Mouse (Mus musculus) adrenal gland, adult 18-20 months (tissue): ENCODE measurements around the gene Zmym6. TPM values are rescaled to one million over a fixed set of nuclear protein-coding genes. Genes with fewer than 3 reads are reported as not detected.

Experiments
- DNase-seq, 2 experiments: peaks; one replicate each; pipeline ENCODE4 v3.0.0; 2021 to 2022; ENCODE audit warnings: low spot score in 2 of 2
- total RNA-seq, 2 experiments: library from RNA; stranded (reverse); gene quantifications; 1 replicate in 1 of 2; 2 replicates in 1 of 2; pipeline ENCODE4 v1.2.3; 2021

The Zmym6 gene
- total RNA-seq, 2 experiments from 2014 or later, result 13.4 to 17.3 TPM

DNA sequence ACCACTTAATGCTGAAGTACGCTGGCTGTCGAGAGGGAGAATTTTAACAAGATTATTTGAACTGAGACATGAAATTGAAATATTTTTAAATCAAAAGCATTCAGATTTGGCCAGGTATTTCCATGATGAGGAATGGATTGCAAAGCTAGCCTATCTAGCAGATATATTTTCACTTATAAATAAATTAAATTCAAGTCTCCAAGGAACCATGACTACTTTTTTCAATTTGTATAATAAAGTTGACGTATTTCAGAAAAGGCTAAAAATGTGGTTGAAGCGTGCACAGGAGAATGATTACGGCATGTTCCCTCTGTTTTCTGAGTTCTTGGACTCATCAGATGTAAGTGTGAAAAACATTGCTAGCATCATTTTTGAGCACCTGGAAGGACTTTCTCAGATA is 46.2 kb downstream of the Zmym6 start, which contains the start of gene Tmem35b:
TSS of gene Tmem35b (plus strand) at position 301 of the 400 bp plus-strand sequence.
- no peak for DNase-seq

DNA sequence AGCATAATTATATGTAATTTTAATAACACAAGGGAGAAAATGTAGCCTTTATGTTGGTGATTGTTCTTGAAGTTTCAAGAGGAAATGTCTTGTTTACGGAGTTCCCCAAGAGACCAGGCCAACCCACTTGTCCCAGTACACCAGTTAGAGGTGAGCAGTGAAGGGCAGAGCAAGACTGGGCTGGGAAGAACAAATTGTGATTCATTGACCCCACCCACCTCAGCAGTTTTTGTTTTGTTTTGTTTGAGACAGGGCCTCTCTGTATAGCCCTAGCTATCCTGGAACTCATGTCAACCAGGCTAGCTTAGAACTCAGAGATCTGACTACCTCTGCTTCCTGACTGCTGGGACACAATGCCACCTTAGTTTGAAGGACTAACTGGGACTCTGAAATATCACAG is 47.1 kb downstream of the Zmym6 start:
- no peak for DNase-seq

DNA sequence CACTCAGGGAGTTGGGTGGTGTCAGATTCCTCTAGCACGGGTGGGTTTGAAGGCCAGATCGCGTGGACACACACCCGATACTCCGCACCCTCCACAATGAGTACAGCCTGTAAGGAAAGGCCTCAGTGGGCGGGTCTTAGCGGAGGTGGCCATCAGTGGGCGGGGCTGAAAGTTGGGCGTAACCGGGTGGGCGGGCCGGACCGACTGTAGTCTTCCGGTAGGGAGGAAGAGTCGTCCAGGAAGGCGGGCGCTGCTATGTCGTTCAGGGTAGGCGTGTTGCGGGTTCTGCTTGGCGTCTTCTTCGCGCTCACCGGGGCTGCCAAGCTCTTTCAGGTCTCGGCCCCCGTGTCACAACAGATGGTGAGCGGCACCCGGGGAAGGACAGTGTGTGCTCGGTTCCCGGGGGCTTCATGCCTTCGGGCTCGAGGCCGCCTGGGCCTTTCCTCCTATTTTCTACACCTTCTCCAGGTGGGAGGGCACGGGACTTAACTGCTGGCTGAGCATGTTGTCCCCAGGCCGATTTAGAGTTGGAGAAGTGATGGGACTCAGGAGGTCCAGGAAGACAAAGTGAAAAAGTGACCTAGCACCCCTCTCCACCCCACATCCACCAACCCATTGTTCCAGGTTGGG is 48.8 kb downstream of the Zmym6 start:
- peak; percentile 81 to 82 for DNase-seq

DNA sequence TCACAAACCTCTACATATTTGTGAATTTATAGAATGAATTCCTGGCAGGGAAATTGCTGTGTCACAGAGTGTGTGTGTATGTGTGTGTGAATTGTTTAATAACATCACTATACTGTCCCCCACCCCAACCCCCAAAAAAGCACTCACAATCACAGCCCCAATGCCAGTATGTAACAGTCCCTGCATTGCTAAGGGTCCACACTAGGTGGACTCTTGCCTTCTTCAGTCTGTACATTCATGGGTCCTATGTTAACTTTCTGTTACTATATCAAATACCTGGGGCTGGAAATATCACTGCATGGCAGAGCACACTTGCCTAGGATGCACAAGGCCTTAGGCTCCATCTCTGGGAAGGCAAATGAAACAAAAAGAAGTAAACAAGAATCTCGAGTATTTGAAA is 57.5 kb downstream of the Zmym6 start:
- DNase-seq, result no peak

DNA sequence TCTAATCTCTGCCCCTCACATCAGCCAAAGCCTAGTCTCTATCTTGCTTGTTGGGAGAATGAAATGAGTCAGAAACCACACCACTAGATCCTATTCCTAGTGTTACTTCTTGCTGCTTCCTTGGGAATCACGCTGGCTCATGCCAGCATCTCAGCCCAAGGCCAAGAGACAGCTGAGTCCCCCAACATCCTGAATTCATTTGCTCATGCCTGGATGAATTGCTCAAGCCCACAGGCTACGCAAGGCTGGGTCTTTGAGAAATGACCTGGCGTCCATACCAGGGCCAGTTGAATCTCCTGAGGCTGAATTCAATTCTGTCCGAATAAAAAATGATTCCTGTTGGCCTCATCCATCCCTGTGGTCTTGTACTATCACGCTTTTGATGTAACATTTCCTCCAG is 60.4 kb downstream of the Zmym6 start:
- no peak for DNase-seq

DNA sequence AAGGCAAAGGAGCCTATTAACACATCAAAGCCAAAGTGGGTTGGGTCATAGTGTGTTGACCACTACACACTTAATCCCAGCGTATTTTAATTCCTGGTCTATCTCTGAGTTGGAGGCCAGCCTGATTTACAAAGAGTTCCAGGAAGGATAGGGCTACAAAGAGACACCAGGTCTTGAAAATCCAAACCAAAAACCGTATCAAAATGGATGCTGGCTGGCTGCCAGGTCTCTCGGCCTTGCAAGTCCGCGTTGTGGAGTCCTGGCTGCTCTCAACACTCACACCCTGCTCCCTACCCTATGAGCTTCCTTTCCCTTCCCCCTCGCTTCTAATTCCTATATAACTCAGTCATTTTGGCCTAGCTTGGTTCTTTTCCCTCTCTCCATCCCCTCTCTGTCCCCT is 61.3 kb downstream of the Zmym6 start:
- peak in 1 of 2 experiments; percentile 12 for DNase-seq

DNA sequence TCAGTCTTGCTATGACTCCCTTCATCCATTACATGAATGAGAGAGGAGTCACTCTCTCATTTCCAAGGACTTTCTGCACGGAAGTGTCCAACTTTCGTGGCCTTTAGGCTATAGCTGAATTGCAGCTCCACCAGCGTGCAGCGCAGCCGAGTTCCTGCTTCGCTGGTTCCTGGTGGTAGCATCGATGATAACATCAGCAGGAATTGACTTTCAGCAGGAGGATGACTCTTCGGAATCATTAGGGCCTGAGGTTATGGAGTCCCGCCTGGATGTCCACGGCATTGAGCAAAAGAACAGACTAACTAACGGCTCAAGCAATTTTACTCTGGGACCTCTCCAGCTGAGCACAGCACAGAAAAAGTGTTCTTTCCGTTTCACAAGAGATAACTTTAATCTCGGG is 72.8 kb downstream of the Zmym6 start:
- no peak for DNase-seq

DNA sequence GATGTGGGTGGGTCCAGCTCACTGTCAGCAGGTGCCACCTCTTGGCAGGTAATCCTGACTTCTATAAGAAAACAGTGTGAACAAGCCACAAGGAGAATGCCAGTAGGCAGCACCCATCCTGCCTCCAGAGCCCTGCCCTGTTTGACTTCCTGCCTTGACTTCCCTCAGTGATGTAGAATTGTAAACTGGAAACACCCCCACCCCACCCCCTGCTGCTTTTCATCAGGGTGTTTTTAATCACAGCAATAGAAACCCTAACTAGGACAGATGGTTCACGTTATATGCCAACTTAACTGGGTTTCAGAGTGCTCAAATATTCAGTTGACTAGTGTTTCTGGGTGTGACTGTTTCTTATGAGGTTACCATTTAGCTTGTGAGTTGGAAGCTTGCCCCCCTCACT is 76.2 kb downstream of the Zmym6 start:
- no peak for DNase-seq

DNA sequence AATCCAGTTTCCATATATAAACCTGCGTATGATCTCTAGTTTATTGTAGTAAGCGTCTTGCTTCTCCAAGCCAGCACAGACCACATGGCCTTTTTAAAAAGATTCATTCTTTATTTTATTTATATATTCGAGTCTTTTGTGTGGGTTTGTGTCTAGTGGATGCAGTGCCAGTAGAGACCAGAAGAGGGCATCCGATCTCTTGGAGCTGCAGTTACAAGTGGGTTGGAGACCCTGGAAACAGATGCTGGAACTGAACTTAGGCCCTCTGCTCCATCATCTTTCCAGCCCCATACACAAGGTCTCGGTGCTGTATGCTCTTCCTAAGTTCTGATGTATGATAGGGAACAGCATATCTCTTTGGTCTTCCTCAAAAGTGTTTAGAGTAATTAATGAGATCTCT is 78.6 kb downstream of the Zmym6 start:
- DNase-seq, result no peak

DNA sequence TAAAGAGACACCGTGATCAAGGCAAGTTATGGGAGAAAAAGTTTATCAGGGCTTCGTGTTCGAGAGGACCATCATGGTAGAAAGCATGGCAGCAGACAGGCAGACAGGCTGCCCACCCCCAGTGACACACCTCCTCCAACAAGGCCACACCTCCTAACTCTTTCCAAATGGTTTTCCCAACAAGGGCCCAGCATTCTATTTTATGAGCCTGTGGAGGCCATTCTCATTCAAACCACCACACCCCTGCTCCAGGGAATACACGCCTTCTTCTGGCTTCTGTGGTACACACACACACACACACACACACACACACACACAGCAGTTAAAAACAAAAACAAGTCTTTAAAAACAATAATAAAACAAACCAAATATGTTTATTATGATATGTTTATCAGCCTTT is 80.6 kb downstream of the Zmym6 start:
- no peak for DNase-seq

DNA sequence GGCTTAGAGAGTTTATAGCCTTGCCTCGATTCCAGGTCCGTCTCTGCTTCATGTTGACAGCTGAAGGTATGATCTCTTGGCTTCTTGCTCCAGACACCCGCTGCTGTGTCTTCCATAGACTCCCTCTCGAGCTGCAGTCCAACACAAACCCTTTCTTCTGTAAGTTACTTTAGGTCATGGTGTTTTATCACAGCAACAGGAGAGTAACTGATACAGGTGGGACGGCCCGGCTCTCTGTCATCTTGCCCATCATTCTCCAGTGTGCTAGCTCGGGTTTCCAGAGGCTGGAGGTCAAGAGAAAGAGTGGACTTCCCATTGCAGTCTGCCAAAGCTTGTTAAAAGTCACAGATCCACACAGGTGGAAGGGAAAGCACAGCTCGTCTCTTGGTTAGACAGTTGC is 86.7 kb downstream of the Zmym6 start:
- DNase-seq, result no peak

DNA sequence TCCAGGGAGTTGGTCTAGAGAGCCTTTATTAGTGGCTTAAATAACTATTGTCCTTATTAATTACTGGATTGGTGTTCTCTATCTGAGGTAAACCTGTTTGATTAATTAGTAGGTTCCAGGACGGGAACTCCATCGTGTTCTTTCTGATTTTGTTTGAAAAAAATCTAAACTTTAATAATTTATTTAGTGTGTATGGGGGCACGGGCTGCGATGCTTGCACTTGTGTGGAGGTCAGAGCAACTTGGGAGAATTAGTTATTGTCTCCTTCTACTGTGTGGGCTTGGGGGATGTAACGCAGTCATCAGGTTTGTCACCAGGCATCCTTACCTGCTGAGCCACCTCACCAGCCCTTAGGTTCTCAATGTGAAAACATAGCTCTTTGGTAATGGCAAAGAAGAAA is 89.9 kb downstream of the Zmym6 start:
- DNase-seq, result no peak

DNA sequence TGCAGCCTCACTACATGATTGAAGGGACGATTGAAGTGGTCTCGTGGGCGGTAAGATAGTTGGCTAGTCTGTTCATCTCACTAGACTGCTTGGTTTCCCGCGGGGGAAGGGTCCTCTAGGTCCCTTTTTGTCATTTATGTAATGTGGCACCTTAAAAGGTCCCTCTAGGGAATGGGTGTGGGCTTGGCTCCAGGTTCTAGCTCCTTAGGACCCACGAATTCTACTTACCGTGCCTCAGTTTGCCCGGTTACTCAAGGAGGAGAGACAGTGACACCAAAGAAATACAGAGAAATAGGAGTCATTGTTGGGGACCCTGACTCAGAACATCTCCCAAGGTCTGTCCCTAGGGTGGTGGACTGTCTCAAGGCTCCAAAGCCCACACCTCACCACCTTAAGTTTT is 90.5 kb downstream of the Zmym6 start:
- DNase-seq, result no peak

DNA sequence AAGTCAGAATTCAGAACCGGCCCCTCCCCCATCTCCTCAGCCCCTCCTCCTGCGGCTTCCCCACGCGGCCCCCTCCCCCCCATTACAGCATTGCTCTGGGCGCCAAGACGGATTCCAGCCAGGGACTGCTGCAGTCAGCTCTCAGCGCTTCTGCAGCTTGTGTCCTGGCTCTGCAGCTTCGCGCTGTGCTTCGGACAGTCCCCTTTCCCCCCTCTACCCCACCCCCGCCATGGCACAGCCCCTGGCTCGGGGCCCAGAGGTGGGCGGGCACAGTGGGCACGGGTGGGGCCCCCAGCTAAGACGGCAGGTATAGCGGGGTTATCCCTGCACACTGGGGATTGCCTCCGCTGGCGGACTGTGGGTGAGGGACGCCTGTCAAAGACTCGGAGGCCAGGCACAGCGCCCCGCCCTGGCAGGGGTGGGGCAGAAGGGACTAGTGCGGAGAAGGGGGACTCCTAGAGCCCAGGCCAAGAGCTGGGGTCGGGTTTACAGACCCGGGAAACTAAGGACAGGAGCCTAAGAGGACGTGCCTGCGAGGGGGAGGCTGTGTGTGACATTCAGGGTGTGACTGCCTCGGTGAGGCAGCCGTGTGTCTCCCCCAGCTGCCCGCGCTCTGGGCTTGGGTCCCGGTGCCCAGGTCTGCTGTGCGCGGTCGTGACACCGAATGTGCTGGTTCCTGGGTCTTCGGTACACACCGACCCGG is 91.2 kb downstream of the Zmym6 start:
- peak; percentile 32 to 40 for DNase-seq

DNA sequence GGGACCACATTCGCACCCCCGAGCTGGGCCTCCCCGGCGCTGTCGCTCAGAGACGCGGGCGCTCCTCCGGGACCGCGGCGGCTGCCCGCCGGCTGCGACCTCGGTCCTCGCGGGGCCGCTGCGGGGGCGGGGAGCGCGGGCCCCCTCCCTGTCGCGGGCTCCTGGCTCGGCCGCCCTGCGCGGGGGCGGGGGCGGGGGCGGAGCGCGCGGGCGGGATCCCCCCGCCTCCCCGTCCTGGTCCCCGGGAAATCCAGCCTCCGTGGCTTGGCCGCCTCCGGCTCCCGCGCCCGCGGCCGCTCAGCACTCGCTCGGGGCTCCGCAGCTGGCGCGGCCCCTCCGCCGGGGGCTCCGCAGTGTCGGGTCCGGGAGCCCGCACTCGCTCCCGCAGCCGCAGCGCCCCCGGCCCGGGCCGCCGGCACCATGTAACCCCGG is 91.7 kb downstream of the Zmym6 start, which contains the start of gene Dlgap3:
TSS of gene Dlgap3 (plus strand) at position 291 of the 432 bp plus-strand sequence.
- peak; percentile 39 to 48 for DNase-seq

DNA sequence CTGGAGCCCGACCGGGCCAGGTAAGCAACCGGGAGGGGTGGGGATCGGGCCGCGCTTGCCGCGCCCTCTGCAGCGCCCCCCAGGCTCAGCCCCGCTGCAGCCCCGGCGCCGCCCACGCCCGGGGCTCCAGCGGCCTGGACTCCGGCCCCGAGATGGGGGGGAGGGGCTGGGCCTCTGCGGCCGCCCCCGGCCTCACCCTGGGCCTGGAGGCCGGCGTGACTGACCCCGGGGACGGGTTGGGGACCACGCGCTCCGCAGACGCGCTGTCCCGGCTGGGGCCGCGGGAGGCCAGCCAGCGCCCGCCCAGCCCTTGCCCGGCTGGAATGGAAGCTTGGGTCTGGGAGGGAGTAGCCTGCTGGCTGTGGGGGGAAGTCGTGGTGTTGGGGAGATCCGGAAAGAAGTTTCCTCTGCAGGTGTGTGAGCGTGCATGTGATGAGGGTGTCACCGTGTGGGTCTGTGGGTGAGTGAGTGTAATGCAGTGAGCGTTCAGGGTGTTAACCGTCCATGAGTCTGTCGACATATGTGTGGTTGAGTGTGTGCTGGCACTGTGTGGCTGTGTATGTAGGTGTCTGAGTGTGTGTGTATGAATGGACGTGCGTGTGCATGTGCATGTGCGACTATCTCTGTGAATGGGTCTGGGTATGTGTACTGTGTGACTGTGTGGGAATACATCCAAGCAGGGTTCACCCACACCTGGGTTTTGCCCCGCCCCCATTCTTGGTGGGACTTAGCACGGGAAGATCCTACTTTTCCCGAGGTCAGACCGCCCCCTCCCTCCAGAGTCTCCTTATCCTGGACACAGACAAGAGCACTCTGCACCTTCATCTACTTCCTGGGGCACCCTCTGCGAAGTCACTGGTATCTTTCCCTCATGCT is 92.4 kb downstream of the Zmym6 start:
- DNase-seq, result peak in 1 of 2 experiments; percentile 23

DNA sequence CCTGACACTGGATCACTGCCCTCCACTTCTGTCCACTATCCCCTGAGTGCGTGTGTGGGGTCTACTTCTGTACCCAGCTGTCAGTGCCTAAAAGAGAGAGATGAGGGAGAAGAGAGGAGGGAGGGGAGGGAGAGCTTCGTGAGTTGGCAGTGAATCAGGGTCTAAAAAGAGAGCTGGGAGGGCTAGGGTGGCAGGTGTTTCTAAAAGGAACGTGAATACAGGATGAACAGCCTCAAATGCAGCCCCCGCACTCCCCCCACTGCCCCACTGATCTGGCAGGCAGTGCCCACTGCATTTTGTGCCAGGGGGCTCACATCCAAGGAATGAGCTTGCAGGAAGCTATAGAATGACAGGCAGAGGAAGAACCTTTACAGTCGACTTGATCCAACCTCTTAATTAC is 93.7 kb downstream of the Zmym6 start:
- no peak for DNase-seq

DNA sequence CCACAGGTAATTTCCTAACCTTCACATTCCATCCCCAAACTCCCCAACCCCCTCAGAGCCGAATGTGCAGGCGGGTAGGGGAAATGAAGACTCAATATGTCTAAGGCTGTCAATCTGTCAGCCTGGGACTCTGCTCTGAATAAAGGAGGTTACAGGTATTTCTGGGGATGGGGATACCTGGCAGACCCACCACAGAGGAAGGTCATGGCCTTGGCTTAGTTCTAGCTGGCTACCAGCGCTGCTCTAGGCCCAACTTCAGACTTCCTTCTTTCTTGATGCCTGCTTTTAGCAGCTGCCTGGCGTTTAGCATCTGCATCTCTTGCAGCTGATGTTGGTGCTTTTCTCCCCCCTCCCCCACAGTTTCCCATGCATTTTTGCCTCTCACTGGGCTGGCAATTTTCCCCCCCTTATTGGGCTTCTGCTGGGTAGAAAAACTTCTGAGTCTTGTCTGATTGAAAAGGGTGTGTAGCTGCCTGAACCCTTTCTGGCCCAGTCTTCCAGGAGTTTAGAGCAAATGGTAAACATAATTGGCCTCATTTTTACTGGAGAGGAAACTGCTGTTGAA is 94.2 kb downstream of the Zmym6 start:
- no peak for DNase-seq

DNA sequence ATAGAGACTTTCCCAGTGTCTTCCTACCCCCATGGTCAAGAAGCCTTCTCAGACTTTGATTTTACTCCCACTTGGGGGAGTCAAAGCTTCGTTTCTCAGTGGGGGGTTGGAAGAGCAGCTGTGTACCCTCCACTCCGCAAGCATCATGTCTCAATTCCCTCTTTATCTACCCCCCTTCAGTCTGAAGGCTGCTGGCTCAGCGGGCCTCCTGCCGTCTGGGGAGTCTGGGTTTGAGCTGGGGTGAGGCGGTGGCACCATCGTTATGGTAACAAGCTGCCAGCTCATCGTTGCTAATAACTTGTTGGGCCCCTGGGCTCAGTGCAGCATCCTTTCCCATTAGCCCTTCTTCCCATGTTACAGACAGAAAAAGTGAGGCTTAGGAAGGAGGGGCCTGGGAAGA is 94.9 kb downstream of the Zmym6 start:
- no peak for DNase-seq

DNA sequence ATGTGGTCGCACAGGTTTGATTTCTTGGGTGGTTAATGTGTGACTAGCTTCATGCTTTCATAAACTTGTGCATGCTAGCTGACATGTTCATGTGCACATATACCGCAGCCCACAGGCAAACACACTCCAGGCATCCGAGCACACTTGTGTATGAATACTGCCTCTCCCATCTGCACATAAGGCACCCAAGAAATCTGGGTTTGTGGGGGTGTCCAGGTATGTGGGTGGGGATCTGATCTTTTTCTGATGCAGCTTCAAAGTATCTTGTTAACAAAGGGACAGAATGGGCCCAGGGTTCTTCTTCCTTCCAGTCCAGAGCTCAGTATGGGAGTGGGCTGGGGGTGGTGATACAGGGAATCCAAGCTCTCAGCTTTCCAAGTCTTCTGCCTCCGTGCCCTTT is 95.4 kb downstream of the Zmym6 start:
- no peak for DNase-seq

DNA sequence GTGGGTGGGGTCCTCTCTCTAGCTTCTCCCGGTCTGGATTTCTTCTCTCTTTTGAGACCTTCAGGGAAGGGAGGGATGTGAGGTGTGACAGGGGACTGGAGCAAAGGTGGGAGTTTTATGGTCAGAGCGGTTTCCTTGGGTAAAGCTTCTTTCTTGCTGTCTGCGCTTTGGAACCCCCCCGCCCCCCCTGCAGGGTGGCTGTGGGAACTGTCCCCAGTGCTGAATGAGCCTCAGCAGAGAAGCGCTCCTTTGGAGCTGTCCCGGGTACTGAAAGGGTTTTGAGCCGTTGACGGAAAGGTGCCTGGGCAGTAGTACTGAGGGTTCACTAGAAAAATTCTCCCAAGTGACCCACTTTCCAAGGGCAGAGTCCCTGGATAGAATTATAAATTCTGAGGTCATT is 96.3 kb downstream of the Zmym6 start:
- DNase-seq, result peak; percentile 56 to 61
